Mouse (Mus musculus) lung, postnatal 14 days (tissue): Measurements from ENCODE around the gene Ptpro.
A peak's percentile ranks its signal among the peaks of the same experiment; 100 is the strongest.
"Not testable (repeated sequence)": the region's sequence is repeated elsewhere in the genome, so short reads cannot be mapped to it uniquely, and the experiment has no call there.

Experiments used
- DNase-seq: peaks from one replicate; pipeline ENCODE4 v3.0.0; 2021

The Ptpro gene

DNA sequence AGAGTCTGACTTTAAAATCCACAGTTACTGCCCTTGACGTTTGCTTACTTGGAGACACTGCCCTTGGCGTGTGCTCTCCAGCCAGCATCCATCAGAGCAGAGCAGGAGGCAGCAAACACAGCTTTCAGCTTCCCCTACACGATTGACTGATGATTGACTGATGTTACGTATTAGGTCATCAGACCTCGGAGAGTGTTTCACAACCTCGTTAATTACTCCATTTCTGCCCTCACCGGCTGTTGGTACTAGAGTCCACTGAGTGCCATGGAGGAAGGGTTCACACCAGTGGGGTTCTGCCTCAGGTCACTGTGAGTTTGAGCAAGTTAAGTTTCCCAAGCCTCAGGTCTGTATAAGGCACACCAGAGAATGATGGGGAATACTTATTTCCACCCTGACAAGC is 143.0 kb downstream of the Ptpro start:
- DNase-seq: no peak

DNA sequence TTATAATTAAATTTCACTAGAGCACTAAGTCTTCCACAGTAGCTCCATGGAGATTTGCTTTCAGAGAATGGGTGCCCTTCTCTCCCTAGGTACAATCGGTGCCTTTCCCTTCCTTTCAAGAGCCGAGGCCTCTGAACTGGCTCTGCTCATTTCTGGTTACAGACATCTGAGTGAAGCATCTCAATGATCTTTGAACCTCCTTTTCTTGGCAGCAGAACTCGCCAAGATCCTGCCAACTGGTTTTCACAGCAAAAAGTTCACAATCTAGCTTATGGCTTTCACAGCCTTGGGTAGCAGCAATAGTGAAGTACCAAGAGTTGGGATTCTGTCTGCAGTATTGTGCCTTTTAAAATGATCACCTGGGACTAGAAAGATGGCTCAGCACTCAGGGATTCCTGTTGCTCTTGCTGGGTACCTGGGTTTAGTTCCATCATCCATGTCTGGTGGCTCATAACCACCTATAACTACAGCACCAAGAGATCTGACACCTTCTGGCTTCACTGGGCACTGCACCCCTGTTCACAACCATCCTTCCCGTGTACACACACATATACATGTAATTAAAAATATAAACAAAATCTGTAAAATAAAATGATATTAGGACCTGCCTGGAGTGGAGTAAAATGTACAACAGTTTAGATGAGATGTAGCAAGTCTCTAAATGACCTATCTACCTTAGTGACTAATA is 144.1 kb downstream of the Ptpro start:
- no peak for DNase-seq

- no peak for DNase-seq
Observed at GRCm38 (mm10) chr6:137397358-137397757, 145.2 kb downstream of the Ptpro start.

DNA sequence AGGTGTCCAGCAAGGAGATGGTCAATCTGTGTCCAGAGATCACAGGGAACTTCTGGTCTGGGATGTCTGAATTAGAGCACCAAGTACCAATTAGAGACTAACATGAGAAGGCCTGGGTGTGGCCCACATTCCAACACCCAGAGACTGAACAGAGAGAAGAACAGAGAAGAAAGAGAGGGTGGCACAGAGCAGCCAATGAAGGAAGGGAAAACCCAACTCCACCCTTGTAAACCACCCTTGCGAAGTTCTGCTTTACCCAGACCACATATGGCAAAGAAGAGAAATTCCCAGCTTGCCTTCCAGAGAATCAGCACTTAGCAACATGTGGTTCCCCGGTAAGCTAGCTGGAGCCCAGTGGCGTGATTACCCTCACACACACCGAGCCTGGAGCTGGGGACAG is 152.1 kb downstream of the Ptpro start:
- no peak for DNase-seq

GRCm38 (mm10) chr6:137405690-137406089 is 153.6 kb downstream of the Ptpro start:
- peak; percentile 11 for DNase-seq

GRCm38 (mm10) chr6:137410510-137410909 is 158.4 kb downstream of the Ptpro start:
- DNase-seq: no peak

- no peak for DNase-seq
Observed at GRCm38 (mm10) chr6:137411901-137412378, 159.8 kb downstream of the Ptpro start.

GRCm38 (mm10) chr6:137413045-137413444 is 160.9 kb downstream of the Ptpro start:
- no peak for DNase-seq

GRCm38 (mm10) chr6:137414531-137415405 is 162.6 kb downstream of the Ptpro start:
- DNase-seq: peak; percentile 49

- no peak for DNase-seq
Observed at GRCm38 (mm10) chr6:137422777-137423176, 170.7 kb downstream of the Ptpro start.

DNA sequence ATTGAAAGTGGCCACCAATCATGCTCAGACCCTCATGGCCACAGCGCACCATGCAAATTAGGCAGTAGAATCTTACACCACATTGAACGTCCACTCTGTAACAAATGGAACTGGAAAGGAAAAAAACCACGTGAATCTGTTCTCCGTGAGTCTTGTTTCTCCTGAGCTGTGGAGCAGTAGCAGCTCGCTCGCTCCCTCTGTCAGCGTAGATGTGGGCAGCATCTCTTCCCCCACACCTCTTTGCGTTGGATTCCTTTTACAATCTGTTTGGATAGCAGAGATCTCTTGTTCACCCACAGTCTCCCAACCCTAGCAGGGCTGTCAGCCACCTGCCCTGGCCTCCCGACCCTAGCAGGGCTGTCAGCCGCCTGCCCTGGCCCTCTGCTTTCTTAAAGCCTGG is 171.7 kb downstream of the Ptpro start:
- no peak for DNase-seq

DNA sequence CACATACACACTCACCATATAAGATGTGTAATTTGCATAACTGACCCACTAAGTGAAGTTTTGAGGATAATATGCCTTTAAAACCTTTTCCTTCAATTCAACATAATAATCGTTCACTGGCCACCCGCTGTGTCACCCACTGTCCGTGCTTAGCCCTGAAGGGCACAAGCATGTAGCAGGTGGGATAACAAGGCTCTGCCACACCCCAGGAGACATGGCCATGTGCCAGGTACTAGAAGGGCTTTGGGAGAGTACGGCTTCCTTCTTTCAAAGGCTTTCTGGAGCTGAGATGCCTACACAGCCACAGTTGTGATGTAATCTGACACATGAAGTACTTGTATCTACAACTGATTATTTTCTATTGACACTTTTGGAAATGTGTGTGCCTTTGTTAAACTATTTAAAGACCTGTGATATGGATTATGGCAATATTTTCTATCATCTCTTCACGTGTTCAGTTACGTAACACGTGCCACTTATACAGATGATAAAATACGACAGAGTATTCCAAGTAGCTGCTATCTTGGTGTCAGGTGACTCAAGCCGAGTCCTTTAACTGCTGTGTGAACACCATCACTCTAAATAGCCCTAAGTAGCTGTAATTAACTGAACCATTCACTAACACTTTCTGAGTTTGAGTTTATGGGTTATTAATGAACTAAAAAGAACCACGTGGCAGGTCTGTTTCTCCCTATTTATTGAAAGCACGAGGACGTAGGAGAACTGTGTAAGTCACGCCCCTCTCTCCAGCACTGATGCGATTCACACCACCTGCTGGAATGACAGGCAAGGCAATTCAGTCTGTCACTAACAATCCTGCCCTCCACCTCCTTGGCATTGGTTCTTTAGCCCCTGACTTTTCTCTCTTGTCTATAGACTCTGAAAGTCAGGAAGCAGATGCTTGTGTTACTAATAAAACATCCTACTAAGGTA is 173.6 kb downstream of the Ptpro start:
- DNase-seq: no peak

DNA sequence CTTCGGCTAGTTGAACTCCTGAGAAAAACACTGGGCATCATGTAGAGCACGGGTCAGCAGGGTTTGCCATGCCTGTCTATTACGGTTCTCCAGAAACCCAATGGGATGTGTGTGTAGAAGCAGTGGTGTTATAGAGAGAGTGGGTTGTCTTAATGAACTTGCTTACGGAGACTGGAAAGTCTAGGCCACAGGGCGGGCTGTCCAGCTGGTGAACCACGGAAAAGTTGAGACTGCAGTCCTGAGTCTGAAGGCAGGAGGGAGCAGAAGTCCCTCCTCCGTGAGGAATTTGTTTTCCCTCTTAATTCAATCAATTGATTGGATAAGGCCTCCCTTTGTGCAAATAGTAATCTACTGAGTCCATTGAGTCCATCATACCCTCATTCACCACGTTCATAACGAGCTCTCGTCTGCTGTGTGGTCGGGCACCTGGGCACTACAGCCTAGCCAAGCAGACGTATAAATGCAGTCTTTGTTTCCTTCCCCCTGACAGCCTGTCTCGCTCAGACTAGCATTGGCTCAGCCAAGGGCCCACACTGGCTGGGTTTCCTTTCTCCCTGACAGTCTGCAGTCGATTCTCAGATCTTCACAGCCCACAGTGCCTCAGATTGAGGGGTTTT is 181.5 kb downstream of the Ptpro start:
- DNase-seq: no peak

DNA sequence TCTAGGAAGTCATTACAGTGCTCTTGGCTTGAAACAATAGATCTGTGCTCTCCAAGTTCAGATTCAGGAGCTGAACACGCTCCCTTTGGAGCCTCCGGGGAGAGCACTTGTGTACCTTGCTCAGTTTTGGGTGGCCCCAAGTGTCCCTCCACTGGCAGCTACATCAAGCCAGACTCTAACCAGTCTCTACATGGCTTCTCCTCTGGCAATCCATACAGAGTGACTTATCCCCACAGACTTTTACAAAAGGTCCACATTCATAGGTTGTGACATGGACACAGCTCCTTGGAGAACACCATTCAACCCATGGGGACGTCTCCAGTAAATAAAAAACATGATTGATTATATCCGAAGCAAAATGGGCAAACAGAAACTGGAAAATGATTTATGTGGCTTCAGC is 185.4 kb downstream of the Ptpro start:
- no peak for DNase-seq

DNA sequence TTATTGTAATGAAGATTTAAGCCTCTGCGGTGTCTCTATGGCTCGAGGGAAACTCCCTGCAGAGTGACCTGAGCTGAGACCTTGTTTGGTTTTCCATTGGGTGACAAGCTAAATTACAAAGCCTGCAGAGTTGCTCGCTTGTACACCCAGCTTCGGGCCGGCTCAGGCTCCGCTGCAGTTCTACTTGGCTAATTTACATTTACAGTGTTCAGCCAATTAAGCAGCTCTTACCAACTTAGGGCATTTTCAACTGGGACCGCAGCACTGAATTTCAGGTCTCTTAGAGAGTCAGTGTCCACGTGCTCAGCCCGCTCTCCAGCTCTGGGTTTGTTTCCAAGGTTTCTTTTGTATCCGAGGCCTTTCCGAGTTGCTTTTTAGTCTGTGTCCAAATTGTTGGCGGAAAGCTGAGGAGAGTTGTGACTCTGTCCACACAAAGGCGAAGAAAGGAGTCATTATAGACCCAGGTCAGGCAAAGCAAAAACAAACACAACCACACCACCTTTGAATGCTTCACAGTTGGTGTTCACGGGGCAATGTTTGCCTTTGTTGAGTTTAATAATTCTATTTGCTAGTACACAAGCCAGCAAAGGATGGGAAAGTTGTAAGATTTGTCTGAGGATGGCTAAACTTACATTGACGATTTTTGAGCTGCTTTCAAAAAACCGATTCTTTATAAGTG is 185.9 kb downstream of the Ptpro start:
- no peak for DNase-seq

- DNase-seq: no peak
Observed at GRCm38 (mm10) chr6:137440559-137441486, 188.7 kb downstream of the Ptpro start.

GRCm38 (mm10) chr6:137443089-137443488 is 191.0 kb downstream of the Ptpro start:
- no peak for DNase-seq

- DNase-seq: not testable (repeated sequence)
Observed at GRCm38 (mm10) chr6:137446116-137446515, 194.0 kb downstream of the Ptpro start.

GRCm38 (mm10) chr6:137455537-137456041 is 203.5 kb downstream of the Ptpro start:
- peak; percentile 27 for DNase-seq

- DNase-seq: no peak
Observed at GRCm38 (mm10) chr6:137456064-137456463, 203.9 kb downstream of the Ptpro start.
